Mouse (Mus musculus) frontal cortex, postnatal 25 days (tissue): ENCODE measurements around the gene Fbxw9.

Experiments used
- DNase-seq, 2 experiments: peaks; one replicate each; pipeline ENCODE4 v3.0.0; 2022; ENCODE audit warnings: low spot score in 2 of 2

Gene Fbxw9

DNA sequence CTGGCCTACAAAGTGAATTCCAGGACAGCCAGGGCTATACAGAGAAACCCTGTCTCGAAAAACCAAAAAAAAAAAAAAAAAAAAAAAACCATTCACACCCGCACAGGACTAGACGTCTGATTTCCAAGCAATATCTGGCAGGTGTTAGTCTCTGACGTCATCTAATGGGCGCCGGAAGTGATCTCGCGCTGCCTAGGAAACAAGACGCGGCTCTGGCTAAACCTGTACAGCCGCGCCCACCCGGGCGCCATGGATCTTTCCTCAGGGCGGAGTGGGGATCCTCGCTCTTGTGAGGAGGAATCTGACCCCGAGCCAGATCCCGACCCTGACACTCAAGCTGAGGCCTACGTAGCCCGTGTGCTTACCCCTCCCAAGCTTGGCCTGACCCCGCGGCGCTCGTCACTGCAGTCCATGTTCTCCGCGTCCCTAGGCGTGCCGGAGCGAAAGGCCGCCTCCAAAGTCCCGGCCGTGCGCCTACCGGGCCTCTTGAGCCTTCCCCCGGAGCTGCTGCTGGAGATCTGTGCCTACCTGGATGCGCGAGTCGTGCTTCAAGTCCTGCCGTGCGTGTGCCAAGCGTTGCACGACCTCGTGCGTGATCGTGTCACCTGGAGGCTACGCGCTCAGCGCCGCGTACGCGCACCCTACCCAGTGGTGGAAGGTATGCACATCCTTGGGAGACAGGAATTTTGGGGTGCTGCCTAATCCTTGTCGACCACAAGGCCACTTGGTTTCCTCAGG is at the start of gene Fbxw9:
Gene Fbxw9 (plus strand): TSS at position 177 of the 738 bp plus-strand sequence.
- DNase-seq, result peak; percentile 78 to 87

GRCm38 (mm10) chr8:85011242-85011641 is 48.6 kb upstream of the Fbxw9 start:
- no peak for DNase-seq

GRCm38 (mm10) chr8:85013230-85013840 is 46.5 kb upstream of the Fbxw9 start:
- peak in 1 of 2 experiments; percentile 57 for DNase-seq

DNA sequence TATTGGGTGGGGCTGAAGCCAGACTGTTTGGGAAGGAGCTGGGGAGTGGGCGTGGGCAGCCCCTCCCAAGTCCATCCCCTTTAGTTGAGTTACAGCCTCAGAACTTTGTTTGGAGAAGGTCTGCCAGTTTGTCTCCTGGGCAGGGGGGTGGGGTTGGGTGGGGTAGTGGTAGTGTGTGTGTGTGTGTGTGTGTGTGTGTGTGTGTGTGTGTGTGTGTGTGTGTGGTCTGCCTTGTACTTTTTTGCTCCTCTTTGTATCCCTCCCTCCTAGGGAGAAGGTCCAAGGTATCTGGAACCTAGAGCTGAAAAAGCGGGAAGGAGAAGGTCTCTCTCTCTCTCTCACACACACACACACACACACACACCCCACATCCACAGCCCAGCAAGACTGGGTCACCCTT is 45.4 kb upstream of the Fbxw9 start, which contains the start of gene Best2:
Gene Best2 (minus strand): TSS at position 101 of the 400 bp plus-strand sequence.
- DNase-seq, result no peak

- no peak for DNase-seq
These were observed 43.1 kb upstream of the Fbxw9 start for GRCm38 (mm10) chr8:85016724-85017123.

GRCm38 (mm10) chr8:85017209-85017608 is 42.6 kb upstream of the Fbxw9 start:
- no peak for DNase-seq

GRCm38 (mm10) chr8:85021514-85022055 is 38.3 kb upstream of the Fbxw9 start:
- no peak for DNase-seq

- DNase-seq, result no peak
These were observed 36.0 kb upstream of the Fbxw9 start for GRCm38 (mm10) chr8:85023846-85024245.

GRCm38 (mm10) chr8:85025098-85025932 is 34.5 kb upstream of the Fbxw9 start, which contains the start of gene Asna1:
TSS of gene Asna1 (minus strand) at chr8:85025281.
- peak; percentile 57 to 65 for DNase-seq

DNA sequence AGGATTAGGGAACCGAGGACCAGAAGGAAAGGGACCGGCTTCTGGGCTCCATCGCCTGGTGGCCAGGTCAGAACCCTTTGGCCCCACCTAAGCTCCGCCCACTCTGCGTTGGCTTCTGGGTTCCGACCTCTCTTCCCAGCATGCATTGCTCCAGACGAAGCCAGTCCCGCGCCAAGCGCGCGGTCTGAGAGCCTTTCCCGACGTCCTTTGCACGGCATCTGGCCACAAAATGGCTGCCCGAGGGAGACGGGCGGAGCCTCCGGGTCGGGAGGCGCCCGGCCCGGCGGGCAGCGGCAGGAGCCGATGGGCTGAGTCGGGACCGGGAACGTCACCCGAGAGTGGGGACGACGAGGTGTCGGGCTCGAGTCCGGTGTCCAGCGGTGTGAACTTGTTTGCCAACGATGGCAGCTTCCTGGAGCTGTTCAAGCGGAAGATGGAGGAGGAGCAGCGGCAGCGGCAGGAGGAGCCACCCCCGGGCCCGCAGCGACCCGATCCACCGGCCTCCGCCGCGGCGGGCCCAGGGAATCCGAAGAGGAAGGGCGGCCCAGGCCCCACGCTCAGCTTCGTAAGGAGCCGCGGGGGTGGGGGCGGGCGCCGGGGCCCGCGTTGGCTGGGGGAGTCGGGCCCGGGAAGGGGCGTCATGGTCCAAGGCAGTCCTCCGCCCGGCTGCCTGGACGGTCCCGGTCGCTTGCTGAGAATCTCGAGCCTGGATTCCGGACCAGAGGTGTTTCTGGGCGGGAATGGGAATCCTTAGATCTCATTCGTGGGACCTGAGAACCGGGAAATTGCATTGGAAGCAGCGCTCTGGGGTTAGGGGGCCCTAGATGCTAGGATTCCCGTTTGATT is 33.0 kb upstream of the Fbxw9 start, which contains the start of gene Trir:
Gene Trir (plus strand): TSS at position 154 of the 846 bp plus-strand sequence.
- DNase-seq, result peak; percentile 91 to 94

GRCm38 (mm10) chr8:85027516-85027855 is 32.4 kb upstream of the Fbxw9 start:
- no peak for DNase-seq

GRCm38 (mm10) chr8:85027922-85028321 is 31.9 kb upstream of the Fbxw9 start:
- no peak for DNase-seq

DNA sequence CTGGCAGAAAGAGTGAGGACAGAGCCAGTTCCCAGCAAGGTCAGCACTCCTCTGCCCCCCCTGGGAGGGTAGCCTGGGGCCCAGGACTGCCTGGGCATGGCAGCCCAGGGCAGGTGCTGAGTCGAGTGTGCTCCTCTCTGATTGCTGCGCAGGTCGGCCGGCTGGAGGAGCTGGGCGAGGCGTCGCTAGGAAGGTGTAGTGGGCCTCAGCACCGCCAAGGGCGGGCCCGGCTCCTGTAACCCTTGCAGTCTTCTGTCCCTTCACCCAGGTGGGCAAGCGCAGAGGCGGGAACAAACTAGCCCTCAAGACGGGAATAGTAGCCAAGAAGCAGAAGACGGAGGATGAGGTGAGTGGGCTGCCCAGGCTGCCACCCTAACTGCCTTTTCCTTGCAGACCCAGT is 30.6 kb upstream of the Fbxw9 start:
- DNase-seq, result no peak

- DNase-seq, result no peak
These were observed 27.1 kb upstream of the Fbxw9 start for GRCm38 (mm10) chr8:85032622-85033311.

GRCm38 (mm10) chr8:85033867-85034266 is 26.0 kb upstream of the Fbxw9 start:
- no peak for DNase-seq

DNA sequence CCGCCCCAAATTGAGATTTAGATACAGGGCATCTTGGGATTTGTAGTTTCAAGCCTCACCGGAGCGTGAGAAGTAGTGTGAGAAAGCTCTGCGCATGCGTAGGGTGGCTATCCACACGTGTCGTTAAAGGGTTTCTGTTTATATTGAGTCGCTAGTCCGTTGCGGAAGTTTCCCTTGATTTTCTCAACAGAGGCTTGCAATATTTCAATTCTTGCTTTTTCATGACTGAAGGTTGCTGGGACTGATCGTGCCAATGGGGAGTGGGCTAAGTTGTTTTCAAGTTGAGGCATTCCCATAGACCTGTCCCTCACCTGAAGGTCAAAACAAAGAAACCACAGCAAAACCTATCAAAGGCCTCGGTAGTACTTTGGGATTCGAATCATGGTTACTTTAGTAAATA is 25.1 kb upstream of the Fbxw9 start:
- peak in 1 of 2 experiments; percentile 27 for DNase-seq

GRCm38 (mm10) chr8:85035165-85035727 is 24.6 kb upstream of the Fbxw9 start:
- DNase-seq, result no peak

- no peak for DNase-seq
These were observed 24.0 kb upstream of the Fbxw9 start for GRCm38 (mm10) chr8:85035728-85036310.

- no peak for DNase-seq
These were observed 23.5 kb upstream of the Fbxw9 start for GRCm38 (mm10) chr8:85036381-85036717.
